Mouse (Mus musculus) heart, postnatal 36 days (tissue): Measurements from ENCODE around the gene Rnf215. TPM values are rescaled to one million over a fixed set of nuclear protein-coding genes. Genes with fewer than 3 reads are reported as not detected.
"Not testable (repeated sequence)": the region's sequence is repeated elsewhere in the genome, so short reads cannot be mapped to it uniquely, and the experiment has no call there.

ENCODE experiments used
- DNase-seq, 2 experiments: peaks; one replicate each; pipeline ENCODE4 v3.0.0; 2021 to 2022
- intact Hi-C: fragments of 180-260 bp; cut with DNase I; formaldehyde crosslinking; loops from one replicate; pipeline ENCODE4 v1.15.1; 2025
- total RNA-seq, 2 experiments: library from RNA; stranded (reverse); gene quantifications; 2 replicates each; pipeline ENCODE4 v1.2.3; 2021

The Rnf215 gene
- total RNA-seq, 2 experiments from 2014 or later, result 14.0 to 15.1 TPM

DNA sequence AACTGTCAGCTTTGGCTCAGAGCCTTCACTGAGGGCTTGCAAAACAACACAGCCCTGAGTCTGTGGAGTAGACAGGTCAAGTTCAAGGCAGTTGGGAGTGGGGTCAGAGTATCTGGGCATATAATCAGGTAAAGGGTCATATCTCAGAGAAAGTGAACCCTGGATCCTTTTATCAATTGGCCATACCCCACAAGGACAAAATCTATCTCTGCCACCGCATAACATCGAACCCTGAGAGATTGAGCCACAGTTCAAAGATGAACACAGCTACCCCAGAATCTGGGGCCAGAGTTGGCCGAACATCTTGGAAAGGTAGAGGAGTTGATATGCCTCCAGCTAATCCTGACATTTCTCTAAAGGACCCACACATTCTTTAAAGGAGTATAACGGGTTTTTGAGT, 23.0 kb upstream of the Rnf215 start:
- DNase-seq, result no peak
- intact Hi-C loops, result loop anchor here (5.0 kb wide), 1 partner anchor 755 kb away; no protein-coding TSS in a partner anchor

DNA sequence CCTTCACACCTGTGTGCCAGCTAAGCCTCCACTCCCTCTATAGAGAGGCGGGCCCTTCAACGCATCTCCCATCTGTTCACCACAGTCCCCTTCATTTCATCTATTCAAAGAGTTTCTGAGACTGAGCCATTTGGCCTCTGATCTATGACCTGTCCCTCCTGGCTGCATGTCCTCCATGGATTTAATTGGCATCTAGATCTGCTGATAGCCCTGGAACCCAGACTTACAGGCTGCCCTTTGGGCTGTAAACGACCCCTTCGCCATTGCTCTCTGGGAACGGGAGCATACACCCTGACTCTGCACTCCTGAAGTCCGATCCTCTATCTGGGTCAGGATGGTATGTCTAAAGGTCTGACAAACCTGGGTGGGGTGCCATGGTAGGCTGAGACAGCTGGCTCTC, 22.1 kb upstream of the Rnf215 start:
- DNase-seq, result no peak
- intact Hi-C loops, result loop anchor here (5.0 kb wide), 1 partner anchor 754 kb away; no protein-coding TSS in a partner anchor

DNA sequence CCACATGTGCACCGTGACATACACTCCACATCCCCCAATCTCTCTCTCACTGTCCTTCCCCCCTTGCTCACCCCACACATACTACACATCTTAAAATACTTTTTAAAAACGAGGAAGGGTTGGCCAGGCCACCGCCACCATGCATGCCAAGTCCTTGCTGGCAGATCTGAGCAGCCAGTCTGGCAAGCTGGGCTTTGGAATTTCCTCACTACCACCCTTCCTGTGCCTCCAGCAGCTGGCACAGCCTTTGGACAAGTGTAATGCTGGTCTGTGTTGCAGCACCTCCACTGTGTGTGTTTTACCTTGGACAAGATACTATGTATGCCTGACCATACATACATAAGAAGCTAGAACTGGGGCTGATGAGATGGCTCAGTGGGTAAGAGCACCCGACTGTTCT, 21.5 kb upstream of the Rnf215 start:
- intact Hi-C loops, result loop anchor here (5.0 kb wide), 1 partner anchor 754 kb away; no protein-coding TSS in a partner anchor

DNA sequence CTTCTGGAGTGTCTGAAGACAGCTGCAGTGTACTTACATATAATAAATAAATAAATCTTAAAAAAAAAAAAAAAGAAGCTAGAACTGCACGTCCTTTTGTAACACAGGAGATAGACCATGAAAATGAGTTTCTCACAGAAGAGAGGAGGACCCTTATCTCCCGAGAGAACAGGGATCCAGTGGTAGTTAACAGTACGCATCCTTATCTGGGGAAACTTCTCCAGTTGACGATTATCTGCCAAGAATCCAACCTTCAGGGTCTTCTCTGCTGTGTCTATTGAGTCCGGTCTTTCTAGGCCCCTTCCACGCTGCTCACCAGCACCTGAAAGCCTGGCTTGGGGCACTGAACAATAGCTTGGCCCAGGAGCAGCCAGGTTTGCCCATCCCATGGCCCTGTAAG, 21.0 kb upstream of the Rnf215 start:
- intact Hi-C loops, result loop anchor here (5.0 kb wide), 1 partner anchor 753 kb away; no protein-coding TSS in a partner anchor

More for the DNA sequence above, 21.5 kb upstream of the Rnf215 start:
- no peak for DNase-seq

DNA sequence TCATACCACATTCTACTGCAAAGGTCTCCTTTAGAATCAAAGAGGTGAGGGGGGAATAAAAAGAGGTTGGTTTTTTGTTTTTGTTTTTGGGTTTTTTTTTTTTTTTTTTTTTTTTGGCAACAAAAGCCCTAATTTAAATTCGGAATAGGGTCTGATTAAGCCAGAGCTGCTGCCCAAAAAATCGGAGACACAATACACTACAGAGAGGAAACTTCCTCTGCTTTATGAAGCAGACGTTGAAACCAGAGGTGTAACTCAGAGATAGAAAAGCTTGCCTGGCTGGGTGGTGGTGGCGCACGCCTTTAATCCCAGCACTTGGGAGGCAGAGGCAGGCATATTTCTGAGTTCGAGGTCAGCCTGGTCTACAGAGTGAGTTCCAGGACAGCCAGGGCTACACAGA, 20.5 kb upstream of the Rnf215 start:
- not testable (repeated sequence) for DNase-seq
- intact Hi-C loops, result loop anchor here (5.0 kb wide), 1 partner anchor 753 kb away; no protein-coding TSS in a partner anchor

More for the DNA sequence above, 21.0 kb upstream of the Rnf215 start:
- DNase-seq, result no peak

DNA sequence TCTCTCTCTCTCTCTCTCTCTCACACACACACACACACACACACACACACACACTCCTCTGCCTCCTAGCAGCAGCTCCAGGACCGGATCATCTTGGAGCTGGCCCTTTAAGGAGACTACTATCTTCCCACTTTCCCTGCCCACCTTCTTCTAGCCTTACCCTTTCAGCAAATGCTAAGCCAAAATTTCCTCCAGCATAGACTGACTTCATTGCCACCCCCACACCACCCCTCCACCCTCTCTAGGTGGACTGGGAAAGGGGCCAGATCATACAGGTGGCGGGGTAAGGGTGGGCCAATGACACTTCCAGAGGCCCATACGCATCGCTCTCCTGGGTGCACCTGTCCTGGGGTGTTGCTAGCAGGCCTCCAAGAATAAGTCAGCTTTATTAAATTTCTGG, 19.6 kb upstream of the Rnf215 start:
- intact Hi-C loops, result no loop called here
- no peak for DNase-seq

DNA sequence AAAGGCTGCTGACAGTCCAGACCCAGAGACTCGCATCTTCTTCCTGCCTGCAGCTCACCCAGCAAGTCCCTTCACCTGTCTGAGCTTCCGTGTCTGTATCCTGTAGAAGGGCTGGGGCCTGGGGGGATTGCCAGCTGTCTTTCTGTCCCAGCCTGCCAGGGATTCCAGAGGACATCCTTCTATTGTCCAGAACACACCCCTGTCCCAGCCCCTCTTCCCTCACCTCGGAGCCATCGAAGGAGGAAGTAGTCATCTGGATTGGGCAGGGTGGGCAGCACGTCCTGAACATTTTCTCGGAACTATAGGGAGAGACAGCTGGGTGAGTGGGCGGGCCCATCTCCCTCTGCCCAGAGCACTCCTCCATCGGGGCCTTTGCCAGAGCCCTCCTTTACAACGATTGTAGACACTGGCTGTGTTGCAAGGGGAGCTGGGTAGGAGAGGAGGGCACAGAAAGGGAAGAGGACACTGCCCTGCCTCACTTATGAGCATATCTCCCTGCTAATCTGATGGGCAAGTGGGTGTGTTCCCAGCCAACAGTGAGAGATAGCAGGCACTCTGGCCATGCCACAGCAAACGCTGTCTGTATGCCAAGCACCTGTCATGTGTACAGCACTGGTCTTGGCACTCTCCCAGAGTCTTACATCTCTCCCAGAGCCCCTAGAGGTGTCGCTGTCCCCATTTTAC, 18.4 kb upstream of the Rnf215 start:
- DNase-seq, result no peak
- intact Hi-C loops, result no loop called here

DNA sequence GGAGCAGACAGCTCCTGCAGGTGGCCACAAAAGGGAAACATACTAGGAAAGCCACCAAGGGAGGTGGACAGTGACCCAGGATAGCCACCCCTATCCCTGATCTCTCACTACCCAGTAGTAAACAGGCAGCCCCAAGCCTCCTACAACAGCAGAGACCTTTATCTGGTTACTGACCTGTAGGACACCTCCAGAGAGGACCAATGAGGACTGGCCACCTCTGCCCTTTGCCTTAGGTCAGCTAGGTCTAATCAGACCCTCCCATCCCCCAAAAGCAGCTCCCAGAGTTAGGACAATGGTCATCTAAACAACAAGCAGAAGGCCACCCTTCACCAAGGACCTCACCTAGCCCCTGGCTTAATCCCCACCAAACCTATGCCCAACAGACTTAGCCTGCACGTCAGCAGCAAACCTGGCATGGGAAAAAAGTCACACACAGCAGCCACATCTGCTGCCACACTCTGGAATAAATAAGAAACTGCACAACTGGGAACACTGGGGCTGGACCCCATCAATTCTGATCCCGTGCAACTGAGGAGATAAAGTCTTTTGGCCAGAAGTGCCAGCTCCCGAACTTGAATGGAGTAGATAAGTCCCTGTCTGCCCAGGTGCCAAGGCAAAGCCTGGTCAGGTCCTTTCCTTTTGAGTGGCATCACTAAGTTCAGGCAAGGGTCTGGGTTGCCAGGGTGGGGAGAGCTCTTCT, 17.5 kb upstream of the Rnf215 start:
- intact Hi-C loops, result no loop called here
- DNase-seq, result no peak

DNA sequence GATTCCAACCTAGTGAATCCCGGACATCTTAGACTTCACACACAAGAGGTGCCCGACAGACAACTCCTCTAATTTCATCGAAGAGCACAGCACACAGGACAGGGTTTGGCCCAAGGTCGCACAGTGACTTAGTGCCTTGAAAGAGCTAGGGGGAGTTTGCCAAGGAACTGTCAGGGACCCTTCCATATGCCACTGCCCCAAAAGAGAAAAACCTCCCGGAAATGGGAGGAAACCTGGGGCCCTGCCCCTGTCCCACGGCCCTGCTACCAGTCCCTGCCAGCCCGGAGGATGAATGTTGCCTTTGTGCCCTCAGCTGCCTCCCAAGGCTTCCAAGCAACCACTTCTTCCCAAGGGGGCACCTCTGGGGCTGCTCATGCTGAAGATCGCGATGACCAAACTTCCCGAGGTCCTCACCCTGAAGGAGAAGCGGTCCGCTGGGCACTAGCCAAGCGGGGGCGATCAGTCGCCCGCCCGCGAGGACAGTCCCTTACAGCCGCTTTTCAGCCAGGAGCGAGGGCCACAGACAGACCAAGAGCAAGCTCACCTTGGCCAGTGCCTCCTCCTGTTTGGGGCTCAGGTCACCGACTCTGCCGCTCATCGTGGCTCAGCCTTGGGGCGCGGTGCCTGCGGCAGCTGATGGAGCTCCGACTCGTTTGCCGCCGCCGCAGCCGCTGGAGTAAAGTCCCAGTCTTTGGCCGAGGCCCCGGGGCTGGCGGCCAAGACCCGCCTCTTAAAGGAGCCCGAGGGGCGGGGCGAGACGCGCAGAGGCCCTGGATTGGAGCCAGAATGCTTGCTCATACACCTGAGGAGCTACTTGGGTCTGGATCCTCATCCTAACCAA, 16.7 kb upstream of the Rnf215 start:
- peak; percentile 67 to 72 for DNase-seq
- intact Hi-C loops, result no loop called here

DNA sequence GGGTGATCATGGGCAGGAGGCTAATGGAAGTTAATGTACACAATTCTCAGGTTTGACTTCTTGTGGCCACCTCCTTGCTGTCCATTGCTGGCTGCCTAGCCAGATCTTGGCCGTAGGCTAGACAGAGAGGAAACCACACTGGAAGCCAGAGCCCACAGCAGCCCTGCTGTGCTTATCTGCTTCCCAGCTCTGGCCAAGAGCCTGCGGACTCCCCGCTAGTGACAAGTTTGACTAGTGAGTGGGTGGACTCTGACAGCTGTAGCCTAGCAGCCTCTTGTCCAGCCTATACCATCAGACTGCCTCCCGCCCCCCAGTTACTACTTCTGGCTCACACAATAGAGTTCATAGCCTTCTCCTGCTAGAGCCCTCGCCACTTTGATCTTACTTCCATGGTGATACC, 15.4 kb upstream of the Rnf215 start:
- intact Hi-C loops, result no loop called here
- DNase-seq, result no peak

DNA sequence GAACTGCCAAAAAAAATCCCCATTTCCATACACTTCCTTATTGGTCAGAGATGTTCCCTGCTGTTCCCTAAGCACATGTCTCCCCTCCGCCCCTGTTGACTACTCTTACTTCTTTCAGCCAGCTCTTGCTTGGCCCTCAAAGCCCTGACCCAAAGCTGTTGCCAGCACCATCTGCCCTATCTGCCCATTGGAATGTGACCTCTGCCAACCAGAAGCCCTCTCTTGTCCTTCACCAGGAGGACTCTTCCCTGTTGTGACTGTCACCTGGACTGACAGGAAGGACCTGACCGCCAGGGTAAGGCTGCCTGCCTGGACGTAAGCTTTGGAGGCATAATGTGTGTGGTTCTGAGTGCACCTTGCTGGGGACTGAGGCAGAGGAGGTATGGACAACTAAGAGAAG, 13.3 kb upstream of the Rnf215 start:
- no peak for DNase-seq
- intact Hi-C loops, result no loop called here

DNA sequence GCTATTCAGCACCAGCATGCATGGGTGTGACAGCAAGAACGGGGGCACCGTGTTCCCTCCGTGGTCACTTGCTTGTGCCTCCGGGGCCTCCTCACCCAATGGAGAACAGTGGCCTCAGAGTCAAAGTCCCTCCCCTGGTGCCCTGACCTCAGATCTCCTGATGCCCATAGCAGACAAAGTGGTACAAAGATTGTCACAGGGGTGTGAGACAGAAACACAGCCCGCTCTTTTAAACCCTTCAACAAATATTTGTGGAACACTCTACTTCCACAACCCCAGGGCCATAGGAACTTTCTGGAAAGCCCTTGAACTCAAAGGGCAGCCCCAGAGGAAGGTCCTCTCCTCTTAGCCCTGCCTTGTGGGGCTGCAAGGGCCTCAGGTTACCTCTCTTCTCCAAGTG, 12.8 kb upstream of the Rnf215 start:
- intact Hi-C loops, result no loop called here
- DNase-seq, result no peak

DNA sequence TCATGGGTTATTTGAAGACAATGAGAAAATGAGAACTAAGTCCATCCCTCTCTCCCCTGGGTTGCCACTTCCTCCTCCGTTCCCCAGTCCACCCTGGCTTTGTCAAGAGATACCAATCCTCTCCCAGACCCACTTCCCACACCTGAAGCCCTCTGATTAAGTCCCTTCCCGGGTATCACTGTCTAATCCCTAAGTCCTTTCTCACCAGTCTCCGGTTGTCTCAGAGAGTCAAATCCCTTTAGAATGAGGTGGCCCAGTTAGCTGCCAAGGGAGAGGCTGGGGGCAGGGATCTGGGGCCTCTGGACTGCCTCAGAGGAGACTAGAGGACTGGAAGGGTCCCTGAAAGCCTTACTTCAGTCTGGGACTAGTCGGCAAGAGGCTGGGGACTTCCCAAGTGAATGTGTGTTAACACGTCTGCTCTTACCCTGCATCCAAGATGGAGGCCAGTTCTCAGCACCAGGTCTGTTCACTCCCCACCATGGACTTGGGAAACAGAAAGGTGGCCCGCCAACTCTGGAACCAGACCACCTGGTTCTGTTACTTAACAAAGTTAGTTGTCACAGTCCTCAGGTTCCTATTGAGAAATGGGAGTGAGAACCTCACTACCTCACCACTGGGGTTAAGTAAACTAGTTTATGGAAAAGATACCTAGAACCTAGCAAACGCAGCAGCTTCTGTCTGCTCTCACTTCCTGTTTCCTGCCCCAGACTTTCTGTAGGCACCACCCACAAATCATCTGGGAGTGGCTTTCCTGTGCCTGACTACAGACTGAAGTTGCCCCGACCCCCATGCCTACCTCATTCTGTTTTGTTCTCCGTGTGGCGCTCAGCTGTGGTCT, 12.0 kb upstream of the Rnf215 start, which contains the start of gene Sec14l2:
Sec14l2 (minus strand) TSS at position 674 of the 838 bp plus-strand sequence.
- no peak for DNase-seq
- intact Hi-C loops, result no loop called here

DNA sequence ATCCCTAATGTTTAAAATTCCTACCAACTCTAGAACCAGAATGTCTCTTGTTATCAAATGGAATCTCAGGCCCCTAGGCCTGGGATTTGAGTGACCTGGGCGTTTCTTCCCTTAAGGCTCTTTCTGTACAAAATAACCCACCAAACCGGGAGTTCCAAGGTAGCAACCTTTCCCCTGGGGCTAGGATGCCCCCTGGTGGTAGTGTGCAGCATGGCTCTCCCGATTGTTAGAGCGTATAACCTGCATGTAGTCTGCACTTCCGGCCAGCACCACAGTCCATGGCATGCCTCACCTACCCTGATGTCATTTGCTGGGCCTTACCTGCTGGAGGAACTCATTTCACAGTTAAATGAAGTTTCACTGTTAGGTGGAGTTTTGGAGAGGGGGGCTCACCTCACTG, 11.1 kb upstream of the Rnf215 start:
- intact Hi-C loops, result no loop called here
- DNase-seq, result no peak

DNA sequence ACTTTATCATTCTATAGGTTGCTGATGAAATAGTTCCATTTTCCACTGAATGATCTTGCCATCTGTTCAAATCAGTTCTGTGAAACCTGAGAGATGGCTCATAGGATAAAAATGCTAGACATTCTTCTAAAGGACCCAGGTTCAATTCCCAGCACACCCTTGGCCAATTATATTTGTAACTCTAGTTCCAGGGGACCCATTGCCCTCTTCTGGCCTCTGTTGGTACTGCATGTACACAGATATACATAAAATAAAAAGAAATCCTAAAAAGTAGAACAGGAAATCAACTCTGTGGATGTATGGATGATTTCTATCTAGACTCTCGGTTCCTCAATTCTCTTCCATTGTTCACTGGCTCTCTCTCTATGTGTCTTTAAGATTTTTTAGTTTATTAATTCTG, 7.9 kb upstream of the Rnf215 start:
- intact Hi-C loops, result no loop called here
- DNase-seq, result no peak

DNA sequence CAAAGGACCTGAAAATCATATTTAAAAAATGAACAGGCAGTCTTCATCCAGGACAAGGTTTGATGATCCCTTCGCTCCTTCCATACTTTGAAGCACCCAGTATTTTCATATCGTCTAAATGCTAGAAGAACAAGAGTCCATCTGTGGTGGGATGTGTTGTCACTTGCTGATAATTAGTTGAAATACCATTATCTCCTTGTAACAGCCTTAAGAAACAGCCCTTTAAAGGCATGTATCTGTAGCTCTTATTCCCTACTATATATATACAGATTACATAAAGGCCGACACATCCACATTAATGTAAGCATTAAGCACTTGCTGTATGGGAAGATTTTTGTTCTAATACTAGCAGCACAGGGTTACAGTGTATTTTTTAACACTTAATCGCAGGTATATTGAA, 6.5 kb upstream of the Rnf215 start:
- intact Hi-C loops, result not testable (repeated sequence)

DNA sequence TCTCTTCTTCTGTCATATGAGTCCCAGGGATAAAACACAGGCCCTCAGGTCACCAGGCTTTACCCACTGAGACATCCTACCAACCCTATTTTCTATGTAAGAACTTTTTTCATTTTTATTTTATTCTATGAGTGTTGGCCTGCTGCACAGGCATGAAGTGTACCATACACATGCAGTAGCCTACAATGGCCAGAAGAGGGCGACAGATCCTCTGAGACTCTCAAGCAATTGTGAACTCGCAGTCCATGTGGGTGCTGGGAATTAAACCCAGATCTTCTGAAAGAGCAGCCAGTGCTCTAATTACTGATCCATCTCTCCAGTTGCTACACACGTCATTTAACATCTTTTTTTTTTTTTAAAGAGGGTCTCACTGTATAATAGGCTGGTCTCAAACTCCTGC, 1.6 kb upstream of the Rnf215 start:
- intact Hi-C loops, result no loop called here
- no peak for DNase-seq

More for the DNA sequence above, 6.5 kb upstream of the Rnf215 start:
- DNase-seq, result not testable (repeated sequence)

DNA sequence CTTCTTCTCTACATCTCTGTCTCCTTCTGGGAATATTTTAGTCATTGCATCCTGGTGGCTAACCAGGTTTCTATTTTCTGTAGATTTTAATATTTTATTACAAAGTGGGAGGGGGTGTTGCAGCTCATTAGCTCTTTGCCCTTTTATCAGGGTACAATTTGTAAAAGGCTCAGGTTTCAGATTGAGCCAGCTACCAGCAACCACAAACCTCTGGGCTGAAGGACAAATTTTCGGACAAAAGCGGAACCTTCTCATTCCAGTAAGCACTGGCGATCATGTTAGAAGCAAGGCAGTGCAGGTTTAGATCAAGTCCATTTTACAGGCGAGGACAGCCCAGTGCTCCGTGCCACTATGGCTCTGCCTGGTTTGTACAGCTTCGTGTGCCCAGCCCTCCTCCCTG, 602 bp upstream of the Rnf215 start:
- DNase-seq, result no peak
- intact Hi-C loops, result loop anchor here (2.0 kb wide), 2 partner anchors 48 to 288 kb away; no protein-coding TSS in a partner anchor

DNA sequence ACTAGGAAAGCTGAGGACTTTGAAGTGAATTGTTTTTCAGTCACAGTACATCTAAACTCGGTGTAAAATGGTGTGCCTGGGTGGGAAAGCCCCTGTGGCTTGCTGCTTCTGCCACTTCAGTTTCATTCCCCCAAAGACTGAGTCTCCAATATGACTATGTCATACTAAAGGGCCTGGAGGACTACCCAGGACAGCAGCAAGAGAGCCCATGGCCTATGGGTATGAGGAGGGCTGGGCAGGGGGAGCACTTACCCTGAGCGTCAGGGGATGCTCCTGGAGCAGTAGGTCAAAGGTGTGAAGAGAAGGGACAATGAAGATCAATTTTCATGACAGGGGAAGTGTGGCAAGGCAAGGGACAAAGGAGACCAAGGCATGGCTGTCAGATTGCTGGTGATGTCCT, 4.0 kb downstream of the Rnf215 start:
- intact Hi-C loops, result no loop called here

DNA sequence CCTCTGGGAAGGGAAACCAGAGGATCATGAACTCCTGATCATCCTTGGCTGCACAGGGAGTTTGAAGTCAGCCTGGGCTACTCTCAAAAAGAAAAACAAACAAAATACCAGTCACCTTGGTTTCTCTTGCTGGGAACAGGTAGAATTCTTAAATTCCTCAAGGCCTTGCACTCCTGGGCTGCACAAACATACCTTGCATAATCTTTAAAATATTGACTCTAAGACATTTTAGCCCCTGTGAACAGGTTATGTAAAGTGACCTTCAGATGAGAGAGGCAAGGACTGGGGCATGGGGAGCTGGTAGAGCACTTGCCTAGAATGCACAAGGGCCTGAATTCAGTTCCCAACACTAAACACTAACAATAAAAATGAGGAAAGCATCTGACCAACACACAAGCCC, 6.5 kb downstream of the Rnf215 start:
- no peak for DNase-seq
- intact Hi-C loops, result no loop called here

More for the DNA sequence above, 4.0 kb downstream of the Rnf215 start:
- DNase-seq, result no peak
